Mouse (Mus musculus): ENCODE measurements around the gene Mapk10.
"Not testable (repeated sequence)": the region's sequence is repeated elsewhere in the genome, so short reads cannot be mapped to it uniquely, and the experiment has no call there.

Gene Mapk10

GRCm38 (mm10) chr5:102953414-102953813 lies 257.7 kb downstream of the Mapk10 start:
- no peak for DNase-seq (ENCODE audit: low spot score in 2 of 2)

- DNase-seq (ENCODE audit: low spot score in 2 of 2): no peak
Measured at GRCm38 (mm10) chr5:102952918-102953317, 258.2 kb downstream of the Mapk10 start.

GRCm38 (mm10) chr5:102947061-102947711 lies 263.9 kb downstream of the Mapk10 start:
- DNase-seq (ENCODE audit: low spot score in 2 of 2): no peak

- no peak for DNase-seq (ENCODE audit: low spot score in 2 of 2)
Measured at GRCm38 (mm10) chr5:102946625-102947024, 264.5 kb downstream of the Mapk10 start.

GRCm38 (mm10) chr5:102943864-102944630 lies 267.1 kb downstream of the Mapk10 start:
- not testable (repeated sequence) for DNase-seq (ENCODE audit: low spot score in 2 of 2)

GRCm38 (mm10) chr5:102930161-102930560 lies 281.0 kb downstream of the Mapk10 start:
- no peak for DNase-seq (ENCODE audit: low spot score in 2 of 2)

GRCm38 (mm10) chr5:102926786-102927185 lies 284.3 kb downstream of the Mapk10 start:
- no peak for DNase-seq (ENCODE audit: low spot score in 2 of 2)

GRCm38 (mm10) chr5:102920199-102920598 lies 290.9 kb downstream of the Mapk10 start:
- DNase-seq (ENCODE audit: low spot score in 2 of 2): no peak

GRCm38 (mm10) chr5:102905441-102906211 lies 305.5 kb downstream of the Mapk10 start:
- DNase-seq (ENCODE audit: low spot score in 2 of 2): no peak

GRCm38 (mm10) chr5:102904066-102904465 lies 307.1 kb downstream of the Mapk10 start:
- no peak for DNase-seq (ENCODE audit: low spot score in 2 of 2)

GRCm38 (mm10) chr5:102903487-102903886 lies 307.6 kb downstream of the Mapk10 start:
- DNase-seq (ENCODE audit: low spot score in 2 of 2): no peak

GRCm38 (mm10) chr5:102901176-102901575 lies 310.0 kb downstream of the Mapk10 start:
- no peak for DNase-seq (ENCODE audit: low spot score in 2 of 2)

- no peak for DNase-seq (ENCODE audit: low spot score in 2 of 2)
Measured at GRCm38 (mm10) chr5:102899680-102900215, 311.4 kb downstream of the Mapk10 start.

GRCm38 (mm10) chr5:102898301-102898700 lies 312.8 kb downstream of the Mapk10 start:
- DNase-seq (ENCODE audit: low spot score in 2 of 2): no peak

GRCm38 (mm10) chr5:102892226-102892625 lies 318.9 kb downstream of the Mapk10 start:
- DNase-seq (ENCODE audit: low spot score in 2 of 2): no peak

- DNase-seq (ENCODE audit: low spot score in 2 of 2): no peak
Measured at GRCm38 (mm10) chr5:102889163-102889488, 322.0 kb downstream of the Mapk10 start.

GRCm38 (mm10) chr5:102888482-102889162 lies 322.5 kb downstream of the Mapk10 start:
- DNase-seq (ENCODE audit: low spot score in 2 of 2): no peak

- no peak for DNase-seq (ENCODE audit: low spot score in 2 of 2)
Measured at GRCm38 (mm10) chr5:102875628-102876027, 335.5 kb downstream of the Mapk10 start.

GRCm38 (mm10) chr5:102874605-102875298 lies 336.4 kb downstream of the Mapk10 start:
- DNase-seq (ENCODE audit: low spot score in 2 of 2): peak in 1 of 2 experiments; percentile 29

- not testable (repeated sequence) for DNase-seq (ENCODE audit: low spot score in 2 of 2)
Measured at GRCm38 (mm10) chr5:102872996-102873395, 338.1 kb downstream of the Mapk10 start.

GRCm38 (mm10) chr5:102868196-102868595 lies 342.9 kb downstream of the Mapk10 start:
- no peak for DNase-seq (ENCODE audit: low spot score in 2 of 2)
